Mouse (Mus musculus) megakaryocyte, embryonic 14.5 days (primary cell): ENCODE data around the gene Fnip1.

Source experiments
- FLI1 ChIP-seq: IDR thresholded peaks from 2 replicates; pipeline ENCODE4 v1.6.1; 2012; ENCODE audit warnings: low read length, inconsistent platforms, mixed read lengths
- GATA1 ChIP-seq: IDR thresholded peaks from 3 replicates; pipeline ENCODE4 v1.6.1; 2012; ENCODE audit warnings: mixed read lengths, low read length, inconsistent platforms, borderline replicate concordance

DNA sequence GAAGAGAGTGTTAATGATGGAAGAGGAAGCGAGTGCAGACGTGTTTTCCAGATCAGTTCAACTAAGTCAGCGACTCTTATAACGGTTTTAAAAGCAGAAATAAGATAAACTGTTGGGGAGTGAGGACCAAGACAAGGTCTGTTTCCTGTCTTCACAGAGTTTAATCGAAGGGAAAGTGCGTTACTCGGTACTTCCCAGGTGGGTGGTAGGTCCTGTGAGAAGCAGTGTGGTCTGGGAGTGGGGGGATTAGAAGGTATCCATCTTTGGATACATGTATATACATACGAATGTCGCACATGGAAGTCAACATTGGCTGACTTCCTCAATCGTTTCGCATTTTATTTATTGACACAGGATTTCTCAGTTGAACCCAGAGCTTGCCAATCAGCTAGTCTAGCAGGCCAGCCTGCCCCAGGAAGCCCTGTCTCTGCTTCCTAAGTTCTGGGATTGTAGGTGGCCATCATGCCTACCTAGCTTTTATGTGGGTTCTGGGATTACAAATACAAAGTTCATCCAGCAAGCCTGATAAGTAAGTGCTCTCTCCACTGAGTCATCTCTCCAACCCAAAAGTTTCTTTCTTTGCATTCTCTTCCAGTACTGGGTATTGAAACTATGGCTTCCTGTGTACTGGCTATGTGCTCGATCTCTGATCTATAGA, 10.2 kb upstream of the Fnip1 start:
- TF ChIP-seq GATA1, result no peak
- no peak for TF ChIP-seq FLI1
